Mouse (Mus musculus): ENCODE measurements around the gene Elp5. TPM values are rescaled to one million over a fixed set of nuclear protein-coding genes. Genes with fewer than 3 reads are reported as not detected.
"Not testable (repeated sequence)": the region's sequence is repeated elsewhere in the genome, so short reads cannot be mapped to it uniquely, and the experiment has no call there.

Gene Elp5
- polyA plus RNA-seq, 1 experiment = not detected

GRCm38 (mm10) chr11:69960616-69961015 lies 21.7 kb downstream of the Elp5 start:
- TF ChIP-seq POLR2A (IDR thresholded peaks at IDR 0.05; ENCODE audit: insufficient read depth, low read depth, low read length) (no peak), CTCF (IDR thresholded peaks at IDR 0.05; ENCODE audit: insufficient read depth, low read depth, low read length) (no peak)
- peaks cover 4% of the 10 kb centered on the region; the same call in 1 of the 2 replicates for H3K4me1 ChIP-seq (ENCODE audit: control insufficient read depth, insufficient read depth, low read length)
- no peak overlapping the region for H3K27ac ChIP-seq (ENCODE audit: insufficient read depth, low read depth, low read length)
- H3K4me3 ChIP-seq (ENCODE audit: insufficient read depth, low read depth, low read length) = no peak overlapping the region
- WGBS = 19% methylated on average over 5 of the region's 5 CpGs

DNA sequence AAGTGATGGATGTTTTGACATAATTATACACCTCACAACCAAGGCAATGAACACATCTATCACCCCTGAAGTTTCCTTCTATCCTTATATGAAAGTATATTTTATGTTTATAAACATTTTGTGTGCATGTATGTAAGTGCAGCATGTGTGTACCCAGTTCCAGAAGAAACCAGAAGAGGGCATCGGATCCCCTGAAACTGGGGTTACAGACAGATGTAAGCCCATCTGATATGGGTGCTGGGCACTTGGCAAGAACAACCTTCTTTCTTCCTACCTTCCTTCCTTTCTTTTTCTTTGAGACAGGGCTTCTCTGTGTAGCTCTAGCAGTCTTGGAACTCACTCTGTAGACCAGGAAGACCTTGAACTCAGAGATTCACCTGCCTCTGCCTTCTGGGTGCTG lies 26.1 kb downstream of the Elp5 start:
- Histone ChIP-seq H3K27ac (ENCODE audit: insufficient read depth, low read depth, low read length) (no peak overlapping the region), H3K4me1 (ENCODE audit: control insufficient read depth, insufficient read depth, low read length) (no peaks in the 10 kb centered on the region), H3K4me3 (ENCODE audit: insufficient read depth, low read depth, low read length) (no peak overlapping the region)
- 76% methylated on average over 1 of the region's 1 CpGs for WGBS
- TF ChIP-seq CTCF (IDR thresholded peaks at IDR 0.05; ENCODE audit: insufficient read depth, low read depth, low read length) (no peak), POLR2A (IDR thresholded peaks at IDR 0.05; ENCODE audit: insufficient read depth, low read depth, low read length) (no peak)

- H3K27ac ChIP-seq (ENCODE audit: insufficient read depth, low read depth, low read length); H3K4me1 ChIP-seq (ENCODE audit: control insufficient read depth, insufficient read depth, low read length); H3K4me3 ChIP-seq (ENCODE audit: insufficient read depth, low read depth, low read length): not testable (repeated sequence)
- WGBS = 82% methylated on average over 4 of the region's 4 CpGs
Measured at GRCm38 (mm10) chr11:69955618-69956017, 26.7 kb downstream of the Elp5 start.

DNA sequence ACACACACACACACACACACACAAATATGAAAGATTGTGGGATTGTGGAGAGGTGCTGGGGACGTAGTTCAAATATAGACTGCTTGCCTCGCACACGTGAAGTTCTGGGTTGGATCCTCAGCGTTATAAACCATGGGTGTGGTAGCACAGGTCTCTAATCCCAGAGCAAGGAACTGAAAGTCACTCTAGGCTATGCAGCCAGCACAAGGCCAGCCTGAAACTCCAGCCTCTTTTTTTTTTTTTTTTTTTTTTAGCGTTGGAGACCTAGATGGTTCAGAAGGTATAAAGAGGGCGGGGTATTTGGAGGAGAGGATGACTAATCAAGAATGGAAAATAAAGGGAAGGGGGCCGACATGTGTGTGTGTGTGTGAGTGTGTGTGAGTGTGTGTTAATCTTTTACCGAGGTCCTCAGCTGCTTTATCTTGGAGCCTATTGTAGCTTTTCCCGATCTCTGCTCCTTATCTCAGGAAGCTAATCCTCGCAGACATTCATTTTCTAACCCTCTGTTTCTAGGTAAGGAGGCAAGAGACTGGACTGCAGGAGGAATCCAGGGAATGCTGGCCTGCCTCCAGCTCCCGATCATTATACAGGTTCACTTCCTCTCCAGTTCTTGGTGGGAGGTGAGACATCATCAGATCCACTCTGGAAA lies 28.9 kb downstream of the Elp5 start:
- Histone ChIP-seq H3K27ac (ENCODE audit: insufficient read depth, low read depth, low read length) (no peak overlapping the region), H3K4me1 (ENCODE audit: control insufficient read depth, insufficient read depth, low read length) (peaks cover 4% of the 10 kb centered on the region), H3K4me3 (ENCODE audit: insufficient read depth, low read depth, low read length) (no peak overlapping the region)
- 66% methylated on average over 11 of the region's 11 CpGs for WGBS
- no peak for TF ChIP-seq CTCF (IDR thresholded peaks at IDR 0.05; ENCODE audit: insufficient read depth, low read depth, low read length)
- TF ChIP-seq POLR2A (IDR thresholded peaks at IDR 0.05; ENCODE audit: insufficient read depth, low read depth, low read length) = no peak

DNA sequence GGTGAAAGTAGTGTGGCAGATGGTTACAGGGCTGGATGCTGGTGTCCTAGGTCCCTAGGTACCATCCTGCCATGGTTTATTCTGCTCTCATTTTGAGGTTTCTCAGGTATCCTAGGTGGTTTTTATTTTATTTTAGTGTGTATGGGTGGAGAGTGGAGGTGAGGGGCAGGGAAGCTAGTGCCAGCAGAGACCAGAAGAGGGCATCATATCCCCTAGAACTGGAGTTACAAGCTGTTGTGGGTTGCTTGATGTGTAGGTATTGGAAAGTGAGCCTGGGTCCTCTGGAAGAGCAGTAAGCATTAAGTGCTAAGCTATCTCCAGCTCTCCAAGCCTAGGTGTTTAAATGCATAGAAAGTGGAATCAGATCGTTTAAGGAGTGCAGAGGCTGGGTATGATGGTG lies 30.0 kb downstream of the Elp5 start:
- H3K4me3 ChIP-seq (ENCODE audit: insufficient read depth, low read depth, low read length) = no peak overlapping the region
- peaks cover 11% of the 10 kb centered on the region for H3K4me1 ChIP-seq (ENCODE audit: control insufficient read depth, insufficient read depth, low read length)
- WGBS = 36% methylated on average over 1 of the region's 1 CpGs
- no peak overlapping the region for H3K27ac ChIP-seq (ENCODE audit: insufficient read depth, low read depth, low read length)
- no peak for TF ChIP-seq CTCF (IDR thresholded peaks at IDR 0.05; ENCODE audit: insufficient read depth, low read depth, low read length)
- TF ChIP-seq POLR2A (IDR thresholded peaks at IDR 0.05; ENCODE audit: insufficient read depth, low read depth, low read length) = no peak

DNA sequence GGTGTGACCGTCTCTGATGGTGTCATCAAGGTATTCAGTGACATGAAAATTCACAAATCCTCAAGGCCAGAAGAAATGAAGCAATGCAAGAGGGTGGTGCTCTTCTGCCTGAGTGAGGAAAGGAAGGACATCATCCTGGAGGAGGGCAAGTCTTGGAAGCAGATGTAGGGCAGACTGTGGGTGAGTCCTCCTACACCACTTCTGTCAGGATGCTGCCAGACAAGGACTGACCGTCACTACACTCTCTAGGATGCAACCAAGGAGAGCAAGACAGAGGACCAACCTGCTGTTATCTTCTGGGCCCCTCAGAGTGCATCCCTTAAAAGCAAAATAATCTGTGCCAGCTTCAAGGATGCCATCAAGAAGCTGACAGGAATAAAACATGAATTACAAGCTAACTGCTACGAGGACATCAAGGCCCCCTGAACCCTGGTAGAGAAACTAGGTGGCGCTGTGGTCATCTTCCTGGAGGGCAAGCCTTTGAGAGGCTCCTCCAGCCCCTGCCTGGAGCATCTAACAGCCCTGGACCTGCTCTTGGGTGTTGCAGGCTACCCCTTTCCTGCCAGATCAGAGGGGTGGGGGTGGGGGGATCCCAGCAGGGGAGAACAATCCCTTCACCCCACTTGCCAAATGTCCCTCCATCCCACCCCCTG lies 31.4 kb downstream of the Elp5 start:
- peaks cover 11% of the 10 kb centered on the region for H3K4me1 ChIP-seq (ENCODE audit: control insufficient read depth, insufficient read depth, low read length)
- no peak overlapping the region for H3K27ac ChIP-seq (ENCODE audit: insufficient read depth, low read depth, low read length)
- H3K4me3 ChIP-seq (ENCODE audit: insufficient read depth, low read depth, low read length) = no peak overlapping the region
- 45% methylated on average over 4 of the region's 4 CpGs for WGBS
- TF ChIP-seq CTCF (IDR thresholded peaks at IDR 0.05; ENCODE audit: insufficient read depth, low read depth, low read length) = no peak
- no peak for TF ChIP-seq POLR2A (IDR thresholded peaks at IDR 0.05; ENCODE audit: insufficient read depth, low read depth, low read length)

- H3K27ac ChIP-seq (ENCODE audit: insufficient read depth, low read depth, low read length) = no peak overlapping the region
- under 1% methylated on average over 14 of the region's 14 CpGs for WGBS
- H3K4me3 ChIP-seq (ENCODE audit: insufficient read depth, low read depth, low read length) = no peak overlapping the region
- peak; percentile 50 for TF ChIP-seq CTCF (IDR thresholded peaks at IDR 0.05; ENCODE audit: insufficient read depth, low read depth, low read length)
- TF ChIP-seq POLR2A (IDR thresholded peaks at IDR 0.05; ENCODE audit: insufficient read depth, low read depth, low read length) = no peak
- peaks cover 11% of the 10 kb centered on the region for H3K4me1 ChIP-seq (ENCODE audit: control insufficient read depth, insufficient read depth, low read length)
Measured at GRCm38 (mm10) chr11:69948763-69949150, 33.6 kb downstream of the Elp5 start.

DNA sequence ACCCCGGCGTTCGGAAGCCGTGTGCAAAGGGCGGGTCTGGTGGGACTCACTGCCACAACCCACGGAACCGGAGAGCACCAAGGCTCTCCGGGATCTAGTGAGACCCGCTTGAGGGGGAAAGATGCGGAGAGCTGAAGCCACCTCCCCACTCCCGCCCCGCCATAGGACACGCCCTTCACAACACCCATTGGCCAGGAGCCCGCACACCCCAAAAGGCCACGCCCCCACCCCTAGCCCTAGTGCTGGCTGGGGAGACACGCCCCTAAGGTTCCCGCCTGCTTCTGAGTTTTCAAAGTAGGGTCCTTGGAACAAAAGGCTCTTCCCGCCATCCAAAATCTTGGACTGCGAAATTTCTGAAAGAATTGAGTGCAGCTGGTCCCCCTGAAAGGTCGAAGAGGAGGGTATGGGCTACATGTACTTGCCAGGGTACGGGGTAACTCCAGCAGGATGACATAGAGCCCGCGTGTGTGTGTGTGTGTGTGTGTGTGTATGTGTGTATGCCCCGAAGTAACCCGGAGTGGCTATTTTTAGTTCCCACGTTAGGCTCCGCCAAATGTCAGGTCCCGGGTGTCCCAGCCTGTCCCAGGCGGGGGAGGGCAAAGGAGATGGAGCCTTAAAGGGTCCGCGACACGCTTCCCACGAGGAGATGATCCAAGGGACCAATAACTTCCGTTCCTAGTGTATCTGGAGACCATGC lies 34.1 kb downstream of the Elp5 start, which contains the start of gene Slc2a4:
Gene Slc2a4, minus strand, starts transcription at position 123 of the 697 bp plus-strand sequence.
- under 1% methylated on average over 33 of the region's 34 CpGs for WGBS
- Histone ChIP-seq H3K4me1 (ENCODE audit: control insufficient read depth, insufficient read depth, low read length) (peaks cover 11% of the 10 kb centered on the region), H3K4me3 (ENCODE audit: insufficient read depth, low read depth, low read length) (peak within 1 kb of the TSS; percentile 20; the same call in 1 of the 2 replicates), H3K27ac (ENCODE audit: insufficient read depth, low read depth, low read length) (no peak within 1 kb of the TSS)
- no peak for TF ChIP-seq POLR2A (IDR thresholded peaks at IDR 0.05; ENCODE audit: insufficient read depth, low read depth, low read length)
- no peak for TF ChIP-seq CTCF (IDR thresholded peaks at IDR 0.05; ENCODE audit: insufficient read depth, low read depth, low read length)
